Mouse (Mus musculus) heart, adult 2 months (tissue): Measurements from ENCODE around the gene Dbndd1. TPM values are rescaled to one million over a fixed set of nuclear protein-coding genes. Genes with fewer than 3 reads are reported as not detected.
"Not testable (repeated sequence)": the region's sequence is repeated elsewhere in the genome, so short reads cannot be mapped to it uniquely, and the experiment has no call there.

Experiments used
- DNase-seq, 2 experiments: peaks; one replicate each; pipeline ENCODE4 v3.0.0; 2021
- H3K27ac ChIP-seq: fragments of 200-600 bp; 2 replicates; pipeline ENCODE4 v1.8.1; 2022
- H3K27me3 ChIP-seq: fragments of 200-500 bp; 2 replicates; pipeline ENCODE4 v1.6.1; 2012; ENCODE audit warnings: mild to moderate bottlenecking, low read length, inconsistent platforms, mixed read lengths; ENCODE audit not compliant: control insufficient read depth, insufficient read depth
- H3K36me3 ChIP-seq: fragments of 200-500 bp; 2 replicates; pipeline ENCODE4 v1.6.1; 2012; ENCODE audit warnings: low read length, inconsistent platforms; ENCODE audit not compliant: control insufficient read depth, insufficient read depth
- H3K4me1 ChIP-seq: fragments of 200-500 bp; 2 replicates; pipeline ENCODE4 v1.6.1; 2011; ENCODE audit warnings: low read length; ENCODE audit not compliant: control insufficient read depth, insufficient read depth
- H3K4me3 ChIP-seq: fragments of 200-600 bp; 2 replicates; pipeline ENCODE4 v1.8.1; 2022
- H3K79me2 ChIP-seq: fragments of 200-500 bp; replicated peaks from 2 replicates; pipeline ENCODE4 v1.6.1; 2012; ENCODE audit warnings: mild to moderate bottlenecking, inconsistent platforms, low read length, moderate library complexity, mixed read lengths; ENCODE audit not compliant: control insufficient read depth, insufficient read depth
- H3K9ac ChIP-seq: fragments of 200-500 bp; 2 replicates; pipeline ENCODE4 v1.6.1; 2012; ENCODE audit warnings: low read depth, mild to moderate bottlenecking, control low read depth, inconsistent platforms, low read length, mixed read lengths
- CTCF ChIP-seq: fragments of 200-600 bp; IDR thresholded peaks from 2 replicates; pipeline ENCODE4 v1.8.1; 2022; ENCODE audit warnings: antibody characterized with exemption, mild to moderate bottlenecking, moderate library complexity
- EP300 ChIP-seq: fragments of 200-500 bp; IDR thresholded peaks from 2 replicates; pipeline ENCODE4 v1.6.1; 2011; ENCODE audit warnings: low read depth, low read length, control low read depth; ENCODE audit not compliant: insufficient read depth
- POLR2A ChIP-seq: fragments of 200-500 bp; IDR thresholded peaks from 2 replicates; pipeline ENCODE4 v1.6.1; 2011; ENCODE audit warnings: mild to moderate bottlenecking, low read depth, low read length, control low read depth; ENCODE audit not compliant: insufficient read depth
- WGBS: fragments of 180-500 bp; shearing (Covaris S2); methylation state at CpG from one replicate; pipeline ENCODE4 v1.1.7; 2018; 5-methylcytosine and 5-hydroxymethylcytosine counted together
- intact Hi-C: fragments of 180-260 bp; cut with DNase I; formaldehyde crosslinking; loops from one replicate; pipeline ENCODE4 v1.15.1; 2025
- long read RNA-seq: library from polyadenylated mRNA; stranded (forward); transcript quantifications from one replicate; pipeline ENCODE4 v2.0.0, GENCODE M21; 2021
- polyA plus RNA-seq: library from polyadenylated mRNA; depleted of rRNA; stranded (reverse); fragments of >200 nt; gene quantifications from 2 replicates; pipeline ENCODE4 v1.2.3, GENCODE M21; 2012; rRNA removed
- total RNA-seq, 2 experiments: library from RNA; stranded (reverse); gene quantifications; 2 replicates each; pipeline ENCODE4 v1.2.3; 2021

Gene Dbndd1
- total RNA-seq = not detected
- polyA plus RNA-seq = 0.27 TPM in 1 of 2 replicates, not detected in the other
- long read RNA-seq = 0 reads

DNA sequence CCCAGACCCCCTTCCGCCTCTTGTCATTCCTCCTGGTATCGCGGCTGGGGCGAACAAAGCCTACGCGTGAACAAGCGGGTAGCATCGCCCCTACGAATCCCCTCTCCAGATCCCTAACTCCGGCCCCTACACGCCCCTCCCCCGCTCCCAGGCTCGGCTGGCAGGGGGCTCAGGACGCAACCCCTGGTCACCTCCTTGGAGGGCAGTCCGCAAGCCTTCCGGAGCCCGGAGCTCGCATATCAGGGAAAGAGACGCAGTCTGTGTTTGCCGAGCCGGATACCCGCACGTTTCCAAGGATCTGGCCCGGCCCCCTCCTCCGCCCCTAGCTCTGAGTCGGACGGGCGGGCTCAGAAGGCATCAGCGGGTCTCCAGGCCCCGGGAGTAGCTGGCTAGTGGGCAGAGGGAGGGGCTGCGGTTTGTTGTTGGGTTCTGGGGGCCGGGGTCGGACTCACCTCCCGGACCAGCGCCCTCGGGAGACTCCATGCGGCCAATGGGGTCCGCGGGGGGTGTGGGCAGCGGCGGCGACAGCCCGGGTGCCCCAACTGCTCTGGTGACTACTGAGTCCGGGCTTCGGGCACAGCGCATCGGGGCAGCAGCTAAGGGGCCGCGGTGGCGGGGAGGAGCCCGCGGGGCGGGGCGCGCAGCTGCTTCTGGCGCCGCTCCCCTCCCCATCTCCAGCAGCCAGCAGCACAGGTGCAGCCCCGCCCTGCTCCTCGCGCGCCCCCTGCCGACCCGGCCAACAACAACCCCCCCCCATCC, at the start of gene Dbndd1:
Gene Dbndd1 (minus strand): TSS at position 683 of the 759 bp plus-strand sequence.
- 2% methylated on average over 51 of the region's 63 CpGs for WGBS
- Histone ChIP-seq H3K9ac (peak within 1 kb of the TSS; percentile 36), H3K27me3 (peaks cover 8% of the 10 kb centered on the region), H3K27ac (no peak within 1 kb of the TSS), H3K79me2 (no peaks in the 10 kb centered on the region), H3K4me1 (peaks cover 4% of the 10 kb centered on the region), H3K4me3 (peak within 1 kb of the TSS; percentile 59), H3K36me3 (no peaks in the 10 kb centered on the region)
- peak; percentile 21 to 50 for DNase-seq
- TF ChIP-seq CTCF = no peak
- no peak for TF ChIP-seq POLR2A
- TF ChIP-seq EP300 = no peak
- intact Hi-C loops = no loop called here

DNA sequence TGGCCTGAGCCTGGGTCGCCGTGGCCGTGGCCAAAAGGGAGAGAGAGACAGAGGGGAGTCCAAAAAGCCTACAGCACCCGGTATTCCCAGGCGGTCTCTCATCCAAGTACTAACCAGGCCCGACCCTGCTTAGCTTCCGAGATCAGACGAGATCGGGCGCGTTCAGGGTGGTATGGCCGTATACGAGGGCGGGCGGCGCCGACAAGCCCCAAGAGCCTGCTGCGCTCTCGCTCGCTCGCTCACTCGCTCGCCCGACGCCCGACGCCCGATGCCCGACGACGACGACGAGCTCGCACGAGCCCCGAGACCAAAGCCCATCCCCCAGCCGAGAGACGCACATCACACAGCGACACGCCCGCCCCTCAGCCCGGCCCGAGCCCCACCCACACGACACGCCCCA, 49.0 kb upstream of the Dbndd1 start:
- H3K36me3 ChIP-seq, intact Hi-C loops, H3K27ac ChIP-seq, DNase-seq, H3K4me1 ChIP-seq, H3K9ac ChIP-seq, H3K79me2 ChIP-seq, H3K27me3 ChIP-seq, H3K4me3 ChIP-seq: not testable (repeated sequence)
- WGBS = no CpG with 5 or more reads among the region's 45 CpGs

DNA sequence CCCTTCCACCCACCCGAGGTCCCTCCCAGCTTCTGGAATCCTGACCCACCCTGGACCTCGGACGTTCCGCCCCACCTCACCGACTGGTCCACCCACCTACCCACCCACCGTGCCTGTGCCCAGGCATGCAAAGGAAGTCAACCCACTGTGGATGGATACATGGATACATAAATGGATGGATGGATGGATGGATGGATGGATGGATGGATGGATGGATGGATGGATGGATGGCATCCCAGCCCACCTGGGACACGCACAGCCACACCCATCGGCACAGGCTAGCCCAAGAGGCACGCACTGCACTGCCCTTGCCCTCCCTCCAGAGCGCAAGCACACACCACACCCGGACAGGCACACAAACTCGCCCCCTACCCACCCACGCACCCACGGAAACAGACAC, 22.4 kb upstream of the Dbndd1 start:
- H3K4me1 ChIP-seq, H3K79me2 ChIP-seq, H3K9ac ChIP-seq, H3K4me3 ChIP-seq, intact Hi-C loops, H3K36me3 ChIP-seq, H3K27me3 ChIP-seq, H3K27ac ChIP-seq: not testable (repeated sequence)
- peak; percentile 37 to 49 for DNase-seq
- WGBS = 79% methylated on average over 7 of the region's 14 CpGs

DNA sequence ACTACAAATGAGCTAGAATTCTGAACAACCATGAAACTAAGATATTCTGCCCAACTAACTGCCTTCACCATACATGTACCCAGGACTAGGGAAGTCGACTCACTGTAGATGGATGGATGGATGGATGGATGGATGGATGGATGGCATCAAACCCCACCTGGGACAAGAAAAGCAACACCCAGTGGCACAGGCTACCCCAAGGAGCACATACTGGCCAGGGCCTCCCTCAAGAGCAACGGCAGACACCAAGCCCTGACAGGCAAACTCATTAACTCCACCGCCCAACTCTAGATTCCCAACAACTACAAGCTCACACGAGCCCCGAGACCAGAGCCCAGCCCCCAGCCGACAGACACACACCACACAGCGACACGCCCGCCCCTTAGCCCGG, 21.7 kb upstream of the Dbndd1 start:
- H3K27ac ChIP-seq = no peak overlapping the region
- no peak for DNase-seq
- no peaks in the 10 kb centered on the region for H3K4me1 ChIP-seq
- no peaks in the 10 kb centered on the region for H3K79me2 ChIP-seq
- H3K36me3 ChIP-seq = no peaks in the 10 kb centered on the region
- H3K4me3 ChIP-seq = no peak overlapping the region
- WGBS = 64% methylated on average over 10 of the region's 10 CpGs
- no peak for TF ChIP-seq CTCF
- TF ChIP-seq POLR2A = no peak
- TF ChIP-seq EP300 = no peak
- H3K27me3 ChIP-seq = no peaks in the 10 kb centered on the region
- intact Hi-C loops = no loop called here
- no peak overlapping the region for H3K9ac ChIP-seq

DNA sequence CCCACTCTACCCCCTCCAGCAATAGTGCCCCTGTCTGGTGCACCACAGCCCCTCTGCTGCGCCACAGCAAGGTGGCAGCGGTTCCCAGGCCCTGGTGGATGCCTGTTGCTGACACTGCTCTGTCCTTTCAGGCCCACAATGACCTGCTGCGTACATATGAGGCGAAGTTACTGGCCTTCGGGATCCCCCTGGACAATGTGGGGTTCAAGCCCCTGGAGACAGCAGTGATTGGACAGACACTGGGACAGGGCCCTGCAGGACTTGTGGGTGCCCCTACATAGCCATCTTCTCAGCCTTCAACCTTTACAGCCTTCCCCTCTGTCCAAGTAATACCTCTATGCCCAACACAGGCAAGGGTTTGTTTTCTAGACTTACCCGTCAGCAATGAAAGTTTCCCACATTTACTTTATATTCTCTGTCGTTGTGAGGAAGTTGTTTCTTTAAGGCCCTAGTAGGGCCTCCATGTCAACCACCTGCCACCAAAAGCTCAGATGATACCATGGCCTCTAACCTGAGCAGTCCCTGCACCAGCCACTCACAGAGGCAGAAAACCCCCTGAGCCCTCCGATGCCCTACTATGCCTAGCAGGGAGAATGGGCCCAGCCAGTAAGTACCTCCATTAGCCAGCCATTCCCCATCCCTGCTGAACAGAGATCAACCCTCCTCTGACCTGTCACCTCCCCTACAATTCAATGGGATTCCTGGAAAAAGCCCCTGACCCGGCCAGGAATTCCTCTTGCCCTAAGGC, 21.2 kb upstream of the Dbndd1 start:
- no peaks in the 10 kb centered on the region for H3K36me3 ChIP-seq
- H3K9ac ChIP-seq = no peak overlapping the region
- intact Hi-C loops = no loop called here
- no peak overlapping the region for H3K4me3 ChIP-seq
- no peaks in the 10 kb centered on the region for H3K27me3 ChIP-seq
- TF ChIP-seq EP300 (no peak), CTCF (no peak), POLR2A (no peak)
- WGBS = 94% methylated on average over 9 of the region's 9 CpGs
- no peaks in the 10 kb centered on the region for H3K4me1 ChIP-seq
- no peaks in the 10 kb centered on the region for H3K79me2 ChIP-seq
- H3K27ac ChIP-seq = no peak overlapping the region
- DNase-seq = no peak

DNA sequence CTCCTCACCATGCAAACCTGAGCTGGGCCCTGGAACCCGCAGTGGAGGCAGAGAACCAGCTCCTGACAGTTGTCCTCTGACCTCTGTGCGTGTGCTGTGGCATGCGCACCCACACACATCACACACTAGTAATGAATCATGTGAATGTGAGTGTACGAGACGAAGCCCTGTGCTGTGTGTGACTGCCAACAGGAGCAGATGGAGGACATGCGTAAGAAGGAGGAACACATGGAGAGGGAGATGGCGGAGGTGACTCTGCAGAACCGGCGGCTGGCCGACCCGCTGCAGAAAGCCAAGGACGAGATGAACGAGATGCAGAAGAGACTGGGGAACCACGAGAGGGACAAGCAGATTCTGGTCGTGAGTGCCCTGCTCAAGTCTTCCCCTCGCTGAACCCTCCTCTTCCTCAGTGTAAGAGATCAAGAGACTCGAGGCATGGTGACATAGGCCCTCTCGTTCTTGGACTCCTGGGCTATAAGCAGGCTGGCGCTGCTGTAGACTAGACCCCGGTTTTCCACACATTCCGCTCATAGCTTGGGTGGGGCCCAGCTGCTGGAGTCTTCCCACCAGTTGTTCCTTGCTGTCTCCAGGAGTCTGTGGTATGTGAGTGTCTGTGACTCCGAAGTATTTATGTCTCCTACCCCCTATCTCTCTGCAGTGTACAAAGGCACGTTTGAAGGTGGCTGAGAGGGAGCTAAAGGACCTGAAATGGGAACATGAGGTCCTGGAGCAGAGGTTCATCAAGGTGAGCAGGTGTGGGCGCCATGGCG, 12.6 kb upstream of the Dbndd1 start:
- Histone ChIP-seq H3K27ac (no peak overlapping the region), H3K79me2 (no peaks in the 10 kb centered on the region), H3K36me3 (no peaks in the 10 kb centered on the region), H3K9ac (no peak overlapping the region), H3K4me1 (no peaks in the 10 kb centered on the region), H3K27me3 (no peaks in the 10 kb centered on the region), H3K4me3 (no peak overlapping the region)
- 87% methylated on average over 25 of the region's 25 CpGs for WGBS
- TF ChIP-seq POLR2A (no peak), EP300 (no peak), CTCF (no peak)
- intact Hi-C loops = no loop called here
- DNase-seq = no peak

DNA sequence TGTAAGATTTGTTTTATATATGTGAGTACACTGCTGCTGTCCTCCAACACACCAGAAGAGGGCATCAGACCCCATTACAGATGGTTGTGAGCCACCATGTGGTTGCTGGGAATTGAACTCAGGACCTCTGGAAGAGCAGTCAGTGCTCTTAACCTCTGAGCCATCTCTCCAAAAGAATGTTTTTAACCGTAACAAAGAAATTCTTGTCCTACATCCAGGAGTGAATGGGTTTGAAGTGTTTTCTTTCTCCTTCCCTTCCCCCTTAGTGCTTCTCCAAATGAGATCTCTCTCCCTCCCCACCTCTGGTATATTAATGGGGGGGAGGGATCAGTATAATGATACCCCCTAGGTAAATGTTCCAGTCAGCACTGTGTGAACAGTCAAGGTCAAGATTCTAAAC, 4.8 kb upstream of the Dbndd1 start:
- not testable (repeated sequence) for H3K79me2 ChIP-seq, H3K36me3 ChIP-seq
- 86% methylated on average over 1 of the region's 1 CpGs for WGBS

More for the DNA sequence above, 4.8 kb upstream of the Dbndd1 start:
- H3K9ac ChIP-seq, intact Hi-C loops, H3K27ac ChIP-seq, H3K27me3 ChIP-seq, DNase-seq, H3K4me3 ChIP-seq, H3K4me1 ChIP-seq: not testable (repeated sequence)
